Mouse (Mus musculus) embryonic fibroblast, embryonic 13.5 days (primary cell): ENCODE results near the gene Eprs.
"Not testable (repeated sequence)": the region's sequence is repeated elsewhere in the genome, so short reads cannot be mapped to it uniquely, and the experiment has no call there.

ENCODE experiments used
- CTCF ChIP-seq: IDR thresholded peaks from 2 replicates; pipeline ENCODE4 v1.5.1; 2011; ENCODE audit warnings: mild to moderate bottlenecking, control low read depth, low read length, moderate library complexity, borderline replicate concordance; ENCODE audit not compliant: insufficient read depth
- POLR2A ChIP-seq: IDR thresholded peaks from 2 replicates; pipeline ENCODE4 v1.6.1; 2011; ENCODE audit warnings: low read depth, mild to moderate bottlenecking, control low read depth, low read length, moderate library complexity

- not testable (repeated sequence) for TF ChIP-seq CTCF, POLR2A
Observed at GRCm38 (mm10) chr1:185327754-185328345, 35.0 kb upstream of the Eprs start.
